Mouse (Mus musculus): ENCODE measurements at regions not wholly inside any gene's neighbourhood (a gene's known extent, or its start where the extent isn't known, plus 50 kb on each side); places are given as distances from the start of the nearest gene placed in this dataset.

GRCm38 (mm10) chr17:10105299-10105698 is 214.4 kb downstream of the Qk start:
- no peak for TF ChIP-seq POLR2A (IDR thresholded peaks at IDR 0.05; ENCODE audit: insufficient read depth, low read length)
- no peak for TF ChIP-seq CTCF (IDR thresholded peaks at IDR 0.05; ENCODE audit: low read depth, low read length)
- TF ChIP-seq EP300 (IDR thresholded peaks at IDR 0.05; ENCODE audit: insufficient read depth, low read depth, low read length): no peak
- Histone ChIP-seq H3K27ac (ENCODE audit: insufficient read depth, low read length) (no peak overlapping the region), H3K9me3 (replicated peaks; ENCODE audit: control insufficient read depth, insufficient read depth, low read length, poor library complexity, severe bottlenecking) (no peaks in the 10 kb centered on the region; the same call in 1 of the 2 replicates), H3K27me3 (ENCODE audit: control insufficient read depth, insufficient read depth, low read length, poor library complexity, severe bottlenecking) (no peaks in the 10 kb centered on the region), H3K9ac (ENCODE audit: low read depth, poor library complexity, severe bottlenecking) (no peak overlapping the region), H3K4me1 (ENCODE audit: control insufficient read depth, insufficient read depth, low read length) (no peaks in the 10 kb centered on the region), H3K4me3 (ENCODE audit: low read depth, low read length) (no peak overlapping the region), H3K36me3 (ENCODE audit: control insufficient read depth, insufficient read depth, low read length, poor library complexity, severe bottlenecking) (no peaks in the 10 kb centered on the region)

- Histone ChIP-seq H3K4me3 (ENCODE audit: low read depth, low read length) (no peak overlapping the region), H3K4me1 (ENCODE audit: control insufficient read depth, insufficient read depth, low read length) (peaks cover 2% of the 10 kb centered on the region), H3K9ac (ENCODE audit: low read depth, poor library complexity, severe bottlenecking) (no peak overlapping the region), H3K27ac (ENCODE audit: insufficient read depth, low read length) (no peak overlapping the region), H3K36me3 (ENCODE audit: control insufficient read depth, insufficient read depth, low read length, poor library complexity, severe bottlenecking) (no peaks in the 10 kb centered on the region), H3K9me3 (replicated peaks; ENCODE audit: control insufficient read depth, insufficient read depth, low read length, poor library complexity, severe bottlenecking) (no peaks in the 10 kb centered on the region), H3K27me3 (ENCODE audit: control insufficient read depth, insufficient read depth, low read length, poor library complexity, severe bottlenecking) (no peaks in the 10 kb centered on the region)
- no peak for TF ChIP-seq CTCF (IDR thresholded peaks at IDR 0.05; ENCODE audit: low read depth, low read length)
- TF ChIP-seq EP300 (IDR thresholded peaks at IDR 0.05; ENCODE audit: insufficient read depth, low read depth, low read length): no peak
- TF ChIP-seq POLR2A (IDR thresholded peaks at IDR 0.05; ENCODE audit: insufficient read depth, low read length): no peak
Observed at GRCm38 (mm10) chr17:10098199-10098598, 221.5 kb downstream of the Qk start.

- H3K36me3 ChIP-seq (ENCODE audit: control insufficient read depth, insufficient read depth, low read length, poor library complexity, severe bottlenecking): no peaks in the 10 kb centered on the region
- H3K4me1 ChIP-seq (ENCODE audit: control insufficient read depth, insufficient read depth, low read length): peaks cover 2% of the 10 kb centered on the region
- TF ChIP-seq CTCF (IDR thresholded peaks at IDR 0.05; ENCODE audit: low read depth, low read length) (no peak), POLR2A (IDR thresholded peaks at IDR 0.05; ENCODE audit: insufficient read depth, low read length) (no peak), EP300 (IDR thresholded peaks at IDR 0.05; ENCODE audit: insufficient read depth, low read depth, low read length) (no peak)
- no peaks in the 10 kb centered on the region for H3K9me3 ChIP-seq (replicated peaks; ENCODE audit: control insufficient read depth, insufficient read depth, low read length, poor library complexity, severe bottlenecking)
- no peaks in the 10 kb centered on the region for H3K27me3 ChIP-seq (ENCODE audit: control insufficient read depth, insufficient read depth, low read length, poor library complexity, severe bottlenecking)
- H3K27ac ChIP-seq (ENCODE audit: insufficient read depth, low read length): no peak overlapping the region
- H3K9ac ChIP-seq (ENCODE audit: low read depth, poor library complexity, severe bottlenecking): no peak overlapping the region
- no peak overlapping the region for H3K4me3 ChIP-seq (ENCODE audit: low read depth, low read length)
Observed at GRCm38 (mm10) chr17:10097691-10098090, 222.0 kb downstream of the Qk start.

GRCm38 (mm10) chr17:10095841-10096301 is 223.8 kb downstream of the Qk start:
- Histone ChIP-seq H3K4me1 (ENCODE audit: control insufficient read depth, insufficient read depth, low read length) (peaks cover 2% of the 10 kb centered on the region), H3K27ac (ENCODE audit: insufficient read depth, low read length) (no peak overlapping the region), H3K27me3 (ENCODE audit: control insufficient read depth, insufficient read depth, low read length, poor library complexity, severe bottlenecking) (no peaks in the 10 kb centered on the region), H3K9ac (ENCODE audit: low read depth, poor library complexity, severe bottlenecking) (no peak overlapping the region), H3K36me3 (ENCODE audit: control insufficient read depth, insufficient read depth, low read length, poor library complexity, severe bottlenecking) (no peaks in the 10 kb centered on the region), H3K4me3 (ENCODE audit: low read depth, low read length) (no peak overlapping the region), H3K9me3 (replicated peaks; ENCODE audit: control insufficient read depth, insufficient read depth, low read length, poor library complexity, severe bottlenecking) (no peaks in the 10 kb centered on the region)
- TF ChIP-seq CTCF (IDR thresholded peaks at IDR 0.05; ENCODE audit: low read depth, low read length): no peak
- no peak for TF ChIP-seq POLR2A (IDR thresholded peaks at IDR 0.05; ENCODE audit: insufficient read depth, low read length)
- no peak for TF ChIP-seq EP300 (IDR thresholded peaks at IDR 0.05; ENCODE audit: insufficient read depth, low read depth, low read length)

GRCm38 (mm10) chr17:10094108-10094521 is 225.5 kb downstream of the Qk start:
- no peak overlapping the region for H3K4me3 ChIP-seq (ENCODE audit: low read depth, low read length)
- H3K9me3 ChIP-seq (replicated peaks; ENCODE audit: control insufficient read depth, insufficient read depth, low read length, poor library complexity, severe bottlenecking): no peaks in the 10 kb centered on the region
- TF ChIP-seq EP300 (IDR thresholded peaks at IDR 0.05; ENCODE audit: insufficient read depth, low read depth, low read length) (no peak), POLR2A (IDR thresholded peaks at IDR 0.05; ENCODE audit: insufficient read depth, low read length) (no peak), CTCF (IDR thresholded peaks at IDR 0.05; ENCODE audit: low read depth, low read length) (no peak)
- H3K27ac ChIP-seq (ENCODE audit: insufficient read depth, low read length): no peak overlapping the region
- no peak overlapping the region for H3K9ac ChIP-seq (ENCODE audit: low read depth, poor library complexity, severe bottlenecking)
- peaks cover 2% of the 10 kb centered on the region for H3K4me1 ChIP-seq (ENCODE audit: control insufficient read depth, insufficient read depth, low read length)
- H3K36me3 ChIP-seq (ENCODE audit: control insufficient read depth, insufficient read depth, low read length, poor library complexity, severe bottlenecking): no peaks in the 10 kb centered on the region
- no peaks in the 10 kb centered on the region for H3K27me3 ChIP-seq (ENCODE audit: control insufficient read depth, insufficient read depth, low read length, poor library complexity, severe bottlenecking)

- no peak overlapping the region for H3K9ac ChIP-seq (ENCODE audit: low read depth, poor library complexity, severe bottlenecking)
- H3K4me1 ChIP-seq (ENCODE audit: control insufficient read depth, insufficient read depth, low read length): peaks cover 2% of the 10 kb centered on the region
- no peaks in the 10 kb centered on the region for H3K27me3 ChIP-seq (ENCODE audit: control insufficient read depth, insufficient read depth, low read length, poor library complexity, severe bottlenecking)
- no peaks in the 10 kb centered on the region for H3K9me3 ChIP-seq (replicated peaks; ENCODE audit: control insufficient read depth, insufficient read depth, low read length, poor library complexity, severe bottlenecking)
- H3K27ac ChIP-seq (ENCODE audit: insufficient read depth, low read length): no peak overlapping the region
- no peak for TF ChIP-seq POLR2A (IDR thresholded peaks at IDR 0.05; ENCODE audit: insufficient read depth, low read length)
- TF ChIP-seq CTCF (IDR thresholded peaks at IDR 0.05; ENCODE audit: low read depth, low read length): no peak
- no peak for TF ChIP-seq EP300 (IDR thresholded peaks at IDR 0.05; ENCODE audit: insufficient read depth, low read depth, low read length)
- H3K36me3 ChIP-seq (ENCODE audit: control insufficient read depth, insufficient read depth, low read length, poor library complexity, severe bottlenecking): no peaks in the 10 kb centered on the region
- no peak overlapping the region for H3K4me3 ChIP-seq (ENCODE audit: low read depth, low read length)
Observed at GRCm38 (mm10) chr17:10093437-10094107, 226.1 kb downstream of the Qk start.

All from ES-Bruce4 (cell line).